Mouse (Mus musculus) lung, adult 18-20 months (tissue): ENCODE measurements around the gene A730009L09Rik.

Experiments
- DNase-seq, 2 experiments: peaks; one replicate each; pipeline ENCODE4 v3.0.0; 2022; ENCODE audit warnings: mixed read lengths in 2 of 2

A730009L09Rik gene

GRCm38 (mm10) chr16:84560279-84560602, 45.3 kb downstream of the A730009L09Rik start:
- DNase-seq = no peak
